Mouse (Mus musculus): ENCODE results near the gene Med16. TPM values are rescaled to one million over a fixed set of nuclear protein-coding genes. Genes with fewer than 3 reads are reported as not detected.

Gene Med16
- polyA plus RNA-seq (2014; fragmentation: Illumina TruSeq; extraction: RNeasy Lipid Tissue Mini Kit (QIAGEN cat#74804); ENCODE audit: low read depth, low replicate concordance) = not detected

DNA sequence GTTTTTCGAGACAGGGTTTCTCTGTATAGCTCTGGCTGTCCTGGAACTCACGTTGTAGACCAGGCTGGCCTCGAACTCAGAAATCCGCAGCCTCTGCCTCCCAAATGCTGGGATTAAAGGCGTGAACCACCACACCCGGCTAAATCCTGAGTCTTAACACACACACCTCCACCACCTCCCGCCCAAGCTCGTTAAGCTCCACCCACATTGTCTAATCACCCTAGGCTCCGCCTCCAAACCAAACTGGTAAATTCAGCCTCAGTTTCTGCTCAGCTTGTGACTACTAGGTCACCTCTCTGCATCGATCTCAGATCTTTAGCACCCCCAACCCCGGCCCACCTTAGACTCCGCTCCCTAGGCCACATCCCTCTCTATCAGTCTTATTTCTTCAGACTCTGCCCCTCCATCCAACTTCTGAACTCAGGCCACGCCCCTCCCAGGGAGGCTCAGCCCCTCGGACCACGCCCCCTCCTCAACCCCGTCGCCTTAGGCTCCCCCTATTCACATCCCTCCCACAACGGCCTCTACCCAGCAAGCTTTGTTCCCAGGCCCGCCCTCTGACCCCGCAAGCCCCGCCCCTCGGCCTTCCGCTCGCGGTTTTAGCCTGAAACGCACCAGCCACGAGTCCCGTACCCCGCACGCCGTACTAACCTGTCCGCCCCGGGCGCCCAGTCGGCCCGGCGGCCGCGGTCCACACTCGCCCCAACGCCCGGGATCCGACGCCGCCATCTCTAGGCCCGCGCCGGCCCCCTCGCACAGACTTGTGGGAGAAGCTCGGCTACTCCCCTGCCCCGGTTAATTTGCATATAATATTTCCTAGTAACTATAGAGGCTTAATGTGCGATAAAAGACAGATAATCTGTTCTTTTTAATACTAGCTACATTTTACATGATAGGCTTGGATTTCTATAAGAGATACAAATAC is at the start of gene Med16:
TSS of gene Med16 (minus strand) at position 757 of the 925 bp plus-strand sequence.

DNA sequence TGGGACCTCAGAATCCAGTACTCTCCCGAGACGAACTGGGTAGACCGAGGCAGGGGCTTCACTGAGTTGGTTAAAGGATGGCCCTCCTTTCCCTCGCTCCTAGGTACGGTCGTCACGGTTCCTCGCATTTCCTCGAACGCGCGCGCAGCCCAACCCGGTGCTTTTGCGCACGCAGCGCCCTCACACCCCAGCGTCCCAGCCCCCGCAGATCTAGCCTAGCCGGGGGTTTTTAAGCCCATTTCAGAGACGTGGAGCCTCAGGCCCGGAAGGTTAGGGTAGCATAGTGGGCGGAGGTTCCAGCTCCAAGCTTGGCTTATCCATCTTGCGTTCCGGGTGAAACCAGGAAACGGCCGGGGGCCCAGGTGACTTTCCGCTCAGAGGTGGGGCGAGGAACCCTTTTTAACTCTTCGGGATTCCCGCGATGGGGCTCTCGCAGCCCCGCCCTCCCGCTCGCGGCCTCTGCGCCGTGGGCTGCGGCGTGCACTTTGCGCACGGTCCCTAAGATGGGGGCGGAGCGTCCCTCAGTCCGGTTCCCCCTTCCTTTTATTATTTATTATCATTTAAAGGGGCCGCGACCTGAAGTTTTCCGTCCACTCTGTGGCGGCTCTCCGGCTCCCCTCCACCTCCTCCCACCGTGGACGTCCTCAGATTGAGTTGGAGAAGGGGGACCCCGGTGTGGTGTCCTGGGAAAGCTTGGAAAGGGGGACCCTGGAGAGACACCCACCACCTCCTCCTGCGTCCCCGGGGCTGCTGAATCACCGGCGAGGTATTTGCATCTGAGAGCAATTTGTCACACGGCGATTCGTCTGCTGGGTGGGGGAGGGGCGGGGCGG is 18.0 kb upstream of the Med16 start, which contains the start of gene Arid3a:
TSS of gene Arid3a (plus strand) at position 553 of the 833 bp plus-strand sequence.

DNA sequence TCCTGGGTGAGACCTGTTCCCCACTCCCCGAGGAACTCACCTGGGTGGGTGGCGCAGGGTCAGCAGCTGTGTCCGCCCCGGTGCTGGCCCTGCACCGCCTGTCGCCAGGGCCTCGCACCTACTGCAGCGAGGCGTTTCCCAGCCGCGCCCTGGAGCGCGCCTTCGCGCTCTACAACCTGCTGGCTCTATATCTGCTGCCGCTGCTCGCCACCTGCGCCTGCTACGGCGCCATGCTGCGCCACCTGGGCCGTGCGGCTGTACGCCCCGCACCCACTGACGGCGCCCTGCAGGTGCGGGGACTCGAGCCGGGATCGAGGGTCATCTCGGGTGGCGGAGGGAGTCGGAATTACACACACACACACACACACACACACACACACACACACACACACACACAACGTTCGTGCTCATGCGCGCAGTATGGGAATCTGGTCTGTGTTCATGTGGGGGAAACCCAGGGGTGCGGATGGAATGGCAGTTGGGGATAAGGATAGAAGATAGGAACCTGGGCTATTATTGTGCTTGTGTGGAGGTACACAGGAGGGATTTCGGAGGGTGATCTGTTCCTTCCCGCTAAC is 12.3 kb upstream of the Med16 start, which contains the start of gene R3hdm4:
TSS of gene R3hdm4 (minus strand) at position 251 of the 578 bp plus-strand sequence.

DNA sequence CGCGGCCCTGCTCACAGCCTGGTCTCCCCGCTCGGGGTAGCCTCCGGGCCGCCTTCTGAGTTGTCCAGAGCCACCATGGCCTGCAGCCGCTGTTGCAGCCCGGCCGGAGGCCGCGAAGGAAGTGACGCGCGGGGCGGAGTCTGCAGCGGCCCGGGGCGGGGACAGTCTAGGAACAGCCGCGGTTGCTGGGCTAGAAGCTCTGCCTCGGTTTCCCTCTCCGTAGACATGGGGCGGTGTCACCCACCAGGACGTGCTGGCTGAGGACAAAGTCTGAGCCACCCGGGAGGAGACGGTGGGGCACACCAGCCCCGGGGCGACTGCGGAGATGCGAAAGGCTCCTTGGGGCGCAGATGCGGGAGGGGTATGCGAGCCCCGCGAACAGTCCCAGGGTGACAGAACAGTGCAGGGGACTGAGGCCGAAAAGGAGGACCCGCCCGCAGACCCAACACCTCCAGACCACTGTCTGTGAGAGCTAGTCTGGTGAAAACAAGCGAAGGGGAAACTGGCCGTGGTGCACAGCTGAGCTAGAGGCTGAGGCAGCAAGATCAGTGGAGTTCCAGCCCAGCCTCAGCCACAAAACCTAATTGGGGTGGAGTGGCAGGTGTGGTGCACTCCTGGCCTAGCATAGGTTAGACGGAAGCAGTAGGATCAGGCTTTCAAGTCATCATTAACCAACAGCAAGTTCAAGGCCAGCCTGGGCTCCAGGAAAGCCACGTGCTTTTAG is 8.2 kb upstream of the Med16 start, which contains the start of gene Kiss1r:
TSS of gene Kiss1r (plus strand) at position 164 of the 724 bp plus-strand sequence.

DNA sequence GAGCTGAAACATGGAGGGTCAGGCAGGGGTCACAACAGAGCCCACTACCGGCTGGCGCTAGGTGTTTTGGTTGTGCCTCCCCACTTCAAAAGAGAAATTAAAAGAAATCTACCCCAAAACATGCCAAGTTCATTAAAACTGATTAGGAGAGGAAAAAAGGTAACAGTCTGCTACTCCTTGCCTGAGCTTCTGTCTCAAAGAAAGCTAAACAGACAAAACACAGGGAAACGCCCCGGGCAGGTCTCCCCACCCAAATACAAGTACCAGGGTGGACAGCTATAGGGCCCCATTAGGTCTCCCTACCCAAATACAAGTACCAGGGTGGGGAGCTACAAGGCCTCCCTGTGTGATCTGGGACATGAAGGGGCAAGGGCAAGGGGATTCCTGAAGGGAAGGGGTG is 1.8 kb upstream of the Med16 start, which contains the start of gene Gm26602:
TSS of gene Gm26602 (plus strand) at position 301 of the 400 bp plus-strand sequence.

DNA sequence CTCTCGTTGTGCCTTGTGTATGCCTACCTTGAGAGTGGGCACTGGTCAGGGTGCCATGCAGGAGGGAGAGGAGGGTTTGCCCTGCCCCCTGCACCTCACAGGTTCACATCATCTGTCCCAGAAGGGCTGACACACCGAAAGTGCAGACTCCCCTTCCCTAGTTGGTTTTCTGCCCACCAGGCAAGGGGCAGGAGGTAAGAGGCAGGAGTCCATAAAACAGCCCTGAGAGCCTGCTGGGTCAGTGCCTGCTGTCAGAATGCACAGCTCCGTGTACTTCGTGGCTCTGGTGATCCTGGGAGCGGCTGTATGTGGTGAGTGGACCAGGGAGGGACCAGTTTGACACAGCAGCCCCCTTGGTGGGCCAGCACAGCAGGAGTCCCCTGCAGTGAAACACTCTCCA is 18.1 kb downstream of the Med16 start, which contains the start of gene Cfd:
TSS of gene Cfd (plus strand) at position 184 of the 400 bp plus-strand sequence.

DNA sequence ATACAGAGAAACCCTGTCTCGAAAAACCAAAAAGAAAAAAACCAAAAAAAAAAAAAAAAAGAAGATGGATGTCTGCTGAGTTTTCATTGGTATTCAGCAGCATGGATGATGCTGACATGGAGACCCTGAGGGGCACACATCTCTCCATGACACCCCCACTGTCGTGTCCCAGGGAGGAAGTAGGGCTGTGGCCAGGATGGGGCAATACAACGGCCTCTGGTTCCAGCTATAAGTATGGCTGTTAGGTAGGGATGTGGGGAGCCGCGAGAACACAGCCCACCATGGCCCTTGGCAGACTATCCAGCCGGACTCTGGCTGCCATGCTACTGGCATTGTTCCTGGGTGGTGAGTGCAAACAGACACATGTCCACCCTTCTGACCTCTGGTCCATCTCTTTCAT is 22.7 kb downstream of the Med16 start, which contains the start of gene Elane:
TSS of gene Elane (plus strand) at position 194 of the 400 bp plus-strand sequence.

DNA sequence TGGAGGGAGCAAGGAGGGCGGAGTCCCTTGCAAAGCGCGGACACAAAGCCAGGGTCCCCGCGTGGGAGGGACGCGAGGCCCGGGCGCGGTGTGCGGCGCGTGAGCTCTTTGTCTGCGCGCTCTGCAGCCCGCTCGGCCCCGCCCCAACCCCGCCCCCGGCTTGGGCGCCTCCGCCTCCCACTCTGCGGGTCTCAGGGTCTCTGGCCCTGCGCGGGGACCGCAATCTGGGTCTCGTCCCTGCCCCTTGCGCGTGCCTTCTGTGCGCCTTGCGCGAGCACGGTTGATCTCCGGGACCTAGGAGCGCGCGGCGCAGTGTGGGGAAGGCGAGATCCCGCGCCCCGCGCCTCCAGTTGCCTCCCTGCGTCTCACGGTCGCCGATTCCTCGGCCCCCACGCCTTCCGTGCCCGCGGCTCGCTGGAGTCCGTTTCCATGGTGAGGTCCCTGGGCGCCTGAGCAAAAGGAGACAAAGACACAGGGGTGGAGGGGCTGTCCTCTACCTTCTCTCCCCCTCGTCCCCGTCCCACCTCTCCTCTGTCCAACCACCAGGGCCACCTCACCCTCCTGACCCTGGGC is 34.3 kb downstream of the Med16 start, which contains the start of the genes Prtn3 and Plppr3:
TSS of gene Prtn3 (plus strand) at position 187 of the 573 bp plus-strand sequence.
TSS of gene Plppr3 (minus strand) at position 345 of the 573 bp plus-strand sequence.

DNA sequence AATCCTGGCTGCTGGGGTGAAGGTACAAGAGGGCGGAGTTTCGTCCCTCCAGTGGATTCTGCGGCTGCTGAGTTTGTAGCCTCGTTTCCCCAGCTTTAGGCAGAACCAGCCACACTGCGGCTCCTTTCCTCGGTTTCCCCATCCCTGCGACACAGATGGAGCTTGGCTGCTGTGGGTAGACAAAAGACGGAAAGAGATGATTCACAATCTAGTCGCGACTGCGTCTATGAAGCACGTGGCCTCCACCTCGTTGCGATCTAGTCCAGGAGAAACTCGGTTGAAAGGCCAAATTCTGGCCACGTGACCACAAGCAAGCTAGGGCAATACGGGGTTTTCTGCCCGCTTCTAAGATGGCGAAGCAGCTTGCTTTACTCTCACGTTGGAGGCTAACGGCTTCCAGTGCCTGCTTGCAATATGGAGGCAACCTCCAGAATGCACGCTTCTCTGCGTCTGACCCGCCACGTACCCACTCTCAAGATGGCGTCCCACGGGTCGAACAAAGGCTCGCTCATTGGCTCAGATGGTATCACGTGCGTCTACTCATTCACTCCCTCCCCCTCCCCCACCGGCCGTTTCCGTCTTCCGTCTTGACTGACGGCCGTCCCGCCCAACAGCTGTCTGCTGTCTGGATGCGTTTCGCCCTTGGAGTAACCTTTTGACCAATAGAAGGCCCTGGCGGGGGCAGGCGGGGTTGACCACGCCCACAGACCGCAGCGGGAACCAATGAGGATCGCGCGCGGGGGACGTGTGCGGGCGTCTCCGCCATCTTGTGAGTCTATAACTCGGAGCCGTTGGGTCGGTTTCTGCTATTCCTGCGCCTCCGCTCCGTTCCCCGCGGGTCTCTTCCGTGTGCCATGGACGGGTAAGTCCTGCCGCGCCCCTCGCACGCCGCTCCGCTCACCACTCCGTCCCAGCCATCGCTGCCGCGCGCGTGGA is 54.6 kb downstream of the Med16 start, which contains the start of gene Ptbp1:
TSS of gene Ptbp1 (plus strand) at position 568 of the 936 bp plus-strand sequence.

Other genes with a start within 250 kb of the Med16 start
- not detected for gene Madcam1, start 244.4 kb downstream of the Med16 start, polyA plus RNA-seq (2014; fragmentation: Illumina TruSeq; extraction: RNeasy Lipid Tissue Mini Kit (QIAGEN cat#74804); ENCODE audit: low read depth, low replicate concordance)
- gene Tpgs1, start 239.6 kb downstream of the Med16 start, polyA plus RNA-seq (2014; fragmentation: Illumina TruSeq; extraction: RNeasy Lipid Tissue Mini Kit (QIAGEN cat#74804); ENCODE audit: low read depth, low replicate concordance) = not detected
- gene Cdc34, start 226.7 kb downstream of the Med16 start, polyA plus RNA-seq (2014; fragmentation: Illumina TruSeq; extraction: RNeasy Lipid Tissue Mini Kit (QIAGEN cat#74804); ENCODE audit: low read depth, low replicate concordance) = 7.5 TPM
- gene Gzmm, start 219.9 kb downstream of the Med16 start, polyA plus RNA-seq (2014; fragmentation: Illumina TruSeq; extraction: RNeasy Lipid Tissue Mini Kit (QIAGEN cat#74804); ENCODE audit: low read depth, low replicate concordance) = not detected
- gene Bsg, start 204.4 kb downstream of the Med16 start, polyA plus RNA-seq (2014; fragmentation: Illumina TruSeq; extraction: RNeasy Lipid Tissue Mini Kit (QIAGEN cat#74804); ENCODE audit: low read depth, low replicate concordance) = 261 TPM
- not detected for gene Hcn2, start 192.3 kb downstream of the Med16 start, polyA plus RNA-seq (2014; fragmentation: Illumina TruSeq; extraction: RNeasy Lipid Tissue Mini Kit (QIAGEN cat#74804); ENCODE audit: low read depth, low replicate concordance)
- 4.2 TPM for gene Polrmt, start 162.3 kb downstream of the Med16 start, polyA plus RNA-seq (2014; fragmentation: Illumina TruSeq; extraction: RNeasy Lipid Tissue Mini Kit (QIAGEN cat#74804); ENCODE audit: low read depth, low replicate concordance)
- gene Fgf22, start 153.8 kb downstream of the Med16 start, polyA plus RNA-seq (2014; fragmentation: Illumina TruSeq; extraction: RNeasy Lipid Tissue Mini Kit (QIAGEN cat#74804); ENCODE audit: low read depth, low replicate concordance) = not detected
- gene Rnf126, start 142.0 kb downstream of the Med16 start, polyA plus RNA-seq (2014; fragmentation: Illumina TruSeq; extraction: RNeasy Lipid Tissue Mini Kit (QIAGEN cat#74804); ENCODE audit: low read depth, low replicate concordance) = 0.93 TPM
- not detected for gene Fstl3, start 131.7 kb downstream of the Med16 start, polyA plus RNA-seq (2014; fragmentation: Illumina TruSeq; extraction: RNeasy Lipid Tissue Mini Kit (QIAGEN cat#74804); ENCODE audit: low read depth, low replicate concordance)
- gene Prss57, start 118.0 kb downstream of the Med16 start, polyA plus RNA-seq (2014; fragmentation: Illumina TruSeq; extraction: RNeasy Lipid Tissue Mini Kit (QIAGEN cat#74804); ENCODE audit: low read depth, low replicate concordance) = not detected
- not detected for gene Palm, start 115.4 kb downstream of the Med16 start, polyA plus RNA-seq (2014; fragmentation: Illumina TruSeq; extraction: RNeasy Lipid Tissue Mini Kit (QIAGEN cat#74804); ENCODE audit: low read depth, low replicate concordance)
- gene Misp, start 87.9 kb downstream of the Med16 start, polyA plus RNA-seq (2014; fragmentation: Illumina TruSeq; extraction: RNeasy Lipid Tissue Mini Kit (QIAGEN cat#74804); ENCODE audit: low read depth, low replicate concordance) = not detected
- 29.0 TPM for gene Ptbp1, start 54.5 kb downstream of the Med16 start, polyA plus RNA-seq (2014; fragmentation: Illumina TruSeq; extraction: RNeasy Lipid Tissue Mini Kit (QIAGEN cat#74804); ENCODE audit: low read depth, low replicate concordance)
- not detected for gene Prtn3, start 34.4 kb downstream of the Med16 start, polyA plus RNA-seq (2014; fragmentation: Illumina TruSeq; extraction: RNeasy Lipid Tissue Mini Kit (QIAGEN cat#74804); ENCODE audit: low read depth, low replicate concordance)
- not detected for gene Plppr3, start 34.3 kb downstream of the Med16 start, polyA plus RNA-seq (2014; fragmentation: Illumina TruSeq; extraction: RNeasy Lipid Tissue Mini Kit (QIAGEN cat#74804); ENCODE audit: low read depth, low replicate concordance)
- not detected for gene Elane, start 22.7 kb downstream of the Med16 start, polyA plus RNA-seq (2014; fragmentation: Illumina TruSeq; extraction: RNeasy Lipid Tissue Mini Kit (QIAGEN cat#74804); ENCODE audit: low read depth, low replicate concordance)
- not detected for gene Cfd, start 18.1 kb downstream of the Med16 start, polyA plus RNA-seq (2014; fragmentation: Illumina TruSeq; extraction: RNeasy Lipid Tissue Mini Kit (QIAGEN cat#74804); ENCODE audit: low read depth, low replicate concordance)
- gene Gm26602, start 1.9 kb upstream of the Med16 start, polyA plus RNA-seq (2014; fragmentation: Illumina TruSeq; extraction: RNeasy Lipid Tissue Mini Kit (QIAGEN cat#74804); ENCODE audit: low read depth, low replicate concordance) = not detected
- gene Kiss1r, start 8.0 kb upstream of the Med16 start, polyA plus RNA-seq (2014; fragmentation: Illumina TruSeq; extraction: RNeasy Lipid Tissue Mini Kit (QIAGEN cat#74804); ENCODE audit: low read depth, low replicate concordance) = not detected
- 5.4 TPM for gene R3hdm4, start 12.3 kb upstream of the Med16 start, polyA plus RNA-seq (2014; fragmentation: Illumina TruSeq; extraction: RNeasy Lipid Tissue Mini Kit (QIAGEN cat#74804); ENCODE audit: low read depth, low replicate concordance)
- gene Arid3a, start 18.1 kb upstream of the Med16 start, polyA plus RNA-seq (2014; fragmentation: Illumina TruSeq; extraction: RNeasy Lipid Tissue Mini Kit (QIAGEN cat#74804); ENCODE audit: low read depth, low replicate concordance) = 0.19 TPM
- gene Wdr18, start 51.2 kb upstream of the Med16 start, polyA plus RNA-seq (2014; fragmentation: Illumina TruSeq; extraction: RNeasy Lipid Tissue Mini Kit (QIAGEN cat#74804); ENCODE audit: low read depth, low replicate concordance) = 1.8 TPM
- gene Grin3b, start 61.8 kb upstream of the Med16 start, polyA plus RNA-seq (2014; fragmentation: Illumina TruSeq; extraction: RNeasy Lipid Tissue Mini Kit (QIAGEN cat#74804); ENCODE audit: low read depth, low replicate concordance) = not detected
- gene Tmem259, start 75.4 kb upstream of the Med16 start, polyA plus RNA-seq (2014; fragmentation: Illumina TruSeq; extraction: RNeasy Lipid Tissue Mini Kit (QIAGEN cat#74804); ENCODE audit: low read depth, low replicate concordance) = 1.4 TPM
- 0.66 TPM for gene Cnn2, start 79.7 kb upstream of the Med16 start, polyA plus RNA-seq (2014; fragmentation: Illumina TruSeq; extraction: RNeasy Lipid Tissue Mini Kit (QIAGEN cat#74804); ENCODE audit: low read depth, low replicate concordance)
- gene Abca7, start 87.6 kb upstream of the Med16 start, polyA plus RNA-seq (2014; fragmentation: Illumina TruSeq; extraction: RNeasy Lipid Tissue Mini Kit (QIAGEN cat#74804); ENCODE audit: low read depth, low replicate concordance) = 0.08 TPM
- 0.13 TPM for gene Arhgap45, start 107.7 kb upstream of the Med16 start, polyA plus RNA-seq (2014; fragmentation: Illumina TruSeq; extraction: RNeasy Lipid Tissue Mini Kit (QIAGEN cat#74804); ENCODE audit: low read depth, low replicate concordance)
- 0.85 TPM for gene Polr2e, start 130.9 kb upstream of the Med16 start, polyA plus RNA-seq (2014; fragmentation: Illumina TruSeq; extraction: RNeasy Lipid Tissue Mini Kit (QIAGEN cat#74804); ENCODE audit: low read depth, low replicate concordance)
- gene Gpx4, start 138.2 kb upstream of the Med16 start, polyA plus RNA-seq (2014; fragmentation: Illumina TruSeq; extraction: RNeasy Lipid Tissue Mini Kit (QIAGEN cat#74804); ENCODE audit: low read depth, low replicate concordance) = 73.4 TPM
- 0.64 TPM for gene Sbno2, start 196.6 kb upstream of the Med16 start, polyA plus RNA-seq (2014; fragmentation: Illumina TruSeq; extraction: RNeasy Lipid Tissue Mini Kit (QIAGEN cat#74804); ENCODE audit: low read depth, low replicate concordance)
- 9.5 TPM for gene Stk11, start 206.9 kb upstream of the Med16 start, polyA plus RNA-seq (2014; fragmentation: Illumina TruSeq; extraction: RNeasy Lipid Tissue Mini Kit (QIAGEN cat#74804); ENCODE audit: low read depth, low replicate concordance)
- 4.3 TPM for gene Atp5d, start 229.7 kb upstream of the Med16 start, polyA plus RNA-seq (2014; fragmentation: Illumina TruSeq; extraction: RNeasy Lipid Tissue Mini Kit (QIAGEN cat#74804); ENCODE audit: low read depth, low replicate concordance)
- gene Cbarp, start 231.9 kb upstream of the Med16 start, polyA plus RNA-seq (2014; fragmentation: Illumina TruSeq; extraction: RNeasy Lipid Tissue Mini Kit (QIAGEN cat#74804); ENCODE audit: low read depth, low replicate concordance) = not detected
- 5.2 TPM for gene Midn, start 239.3 kb upstream of the Med16 start, polyA plus RNA-seq (2014; fragmentation: Illumina TruSeq; extraction: RNeasy Lipid Tissue Mini Kit (QIAGEN cat#74804); ENCODE audit: low read depth, low replicate concordance)

Data from liver, adult 10 weeks (tissue).